Mouse (Mus musculus): ENCODE measurements around the gene Yeats2. TPM values are rescaled to one million over a fixed set of nuclear protein-coding genes. Genes with fewer than 3 reads are reported as not detected.

Gene Yeats2
- 16.0 and 19.6 TPM in 2 replicates for polyA plus RNA-seq (2015; fragmentation: Nextera tagmentation; extraction: Ambion mirVana)

- Histone ChIP-seq H3K36me3 (peaks cover 16% of the 10 kb centered on the region), H3K27ac (replicated peaks) (peak within 1 kb of the TSS; percentile 88), H3K4me1 (peaks cover 16% of the 10 kb centered on the region), H3K27me3 (replicated peaks) (no peaks in the 10 kb centered on the region), H3K9me3 (no peaks in the 10 kb centered on the region), H3K4me3 (peak within 1 kb of the TSS; percentile 74), H3K4me2 (peak within 1 kb of the TSS; percentile 85), H3K9ac (peak within 1 kb of the TSS; percentile 93)
- WGBS, result under 1% methylated on average over 67 of the region's 92 CpGs
- ATAC-seq (ENCODE audit: extremely low read depth, insufficient number of reproducible peaks, low FRiP score, low TSS enrichment), result peak; percentile 88
These were observed at the start of gene Yeats2 for GRCm38 (mm10) chr16:20140772-20141531. Gene Yeats2, plus strand, starts transcription at chr16:20141063.

- 75% methylated on average over 2 of the region's 2 CpGs for WGBS
- Histone ChIP-seq H3K9ac (no peak overlapping the region), H3K4me3 (no peak overlapping the region), H3K4me1 (peaks cover 23% of the 10 kb centered on the region), H3K36me3 (peaks cover 4% of the 10 kb centered on the region; the same call in 1 of the 2 replicates), H3K4me2 (no peak overlapping the region), H3K9me3 (no peaks in the 10 kb centered on the region), H3K27me3 (replicated peaks) (no peaks in the 10 kb centered on the region), H3K27ac (replicated peaks) (no peak overlapping the region)
- no peak for ATAC-seq (ENCODE audit: extremely low read depth, insufficient number of reproducible peaks, low FRiP score, low TSS enrichment)
These were observed 44.9 kb upstream of the Yeats2 start for GRCm38 (mm10) chr16:20095966-20096365.

- WGBS, result 2% methylated on average over 29 of the region's 29 CpGs
- peaks cover 6% of the 10 kb centered on the region for H3K36me3 ChIP-seq
These were observed 43.7 kb upstream of the Yeats2 start, which contains the start of gene Klhl24 for GRCm38 (mm10) chr16:20097069-20097710. Gene Klhl24, plus strand, starts transcription at chr16:20097542.

GRCm38 (mm10) chr16:20097711-20098374 lies 43.0 kb upstream of the Yeats2 start:
- H3K36me3 ChIP-seq, result peaks cover 12% of the 10 kb centered on the region
- peak; percentile 90 for ATAC-seq (ENCODE audit: extremely low read depth, insufficient number of reproducible peaks, low FRiP score, low TSS enrichment)
- peak overlapping the region; percentile 99 for H3K9ac ChIP-seq
- peak overlapping the region; percentile 100 for H3K27ac ChIP-seq (replicated peaks)
- no peaks in the 10 kb centered on the region for H3K9me3 ChIP-seq
- H3K4me3 ChIP-seq, result peak overlapping the region; percentile 98
- H3K4me2 ChIP-seq, result peak overlapping the region; percentile 69
- no peaks in the 10 kb centered on the region for H3K27me3 ChIP-seq (replicated peaks)
- peaks cover 16% of the 10 kb centered on the region for H3K4me1 ChIP-seq
- WGBS, result under 1% methylated on average over 60 of the region's 61 CpGs

More at GRCm38 (mm10) chr16:20097069-20097710, 43.7 kb upstream of the Yeats2 start, which contains the start of gene Klhl24:
- Histone ChIP-seq H3K9me3 (no peaks in the 10 kb centered on the region), H3K27me3 (replicated peaks) (no peaks in the 10 kb centered on the region), H3K27ac (replicated peaks) (peak within 1 kb of the TSS; percentile 100), H3K4me1 (peaks cover 16% of the 10 kb centered on the region), H3K9ac (peak within 1 kb of the TSS; percentile 99), H3K4me2 (peak within 1 kb of the TSS; percentile 69), H3K4me3 (peak within 1 kb of the TSS; percentile 98)
- peak; percentile 89 for ATAC-seq (ENCODE audit: extremely low read depth, insufficient number of reproducible peaks, low FRiP score, low TSS enrichment)

GRCm38 (mm10) chr16:20098375-20098727 lies 42.5 kb upstream of the Yeats2 start:
- H3K36me3 ChIP-seq, result peaks cover 17% of the 10 kb centered on the region
- peaks cover 16% of the 10 kb centered on the region for H3K4me1 ChIP-seq
- H3K27me3 ChIP-seq (replicated peaks), result no peaks in the 10 kb centered on the region
- peak overlapping the region; percentile 99 for H3K9ac ChIP-seq
- H3K9me3 ChIP-seq, result peaks cover 3% of the 10 kb centered on the region
- H3K4me3 ChIP-seq, result peak overlapping the region; percentile 98
- H3K4me2 ChIP-seq, result peak overlapping the region; percentile 69
- 6% methylated on average over 4 of the region's 4 CpGs for WGBS
- ATAC-seq (ENCODE audit: extremely low read depth, insufficient number of reproducible peaks, low FRiP score, low TSS enrichment), result no peak
- H3K27ac ChIP-seq (replicated peaks), result peak overlapping the region; percentile 100

GRCm38 (mm10) chr16:20098866-20099629 lies 41.8 kb upstream of the Yeats2 start:
- H3K4me2 ChIP-seq, result peak overlapping the region; percentile 69
- H3K9me3 ChIP-seq, result peaks cover 10% of the 10 kb centered on the region
- H3K27me3 ChIP-seq (replicated peaks), result no peaks in the 10 kb centered on the region
- peaks cover 16% of the 10 kb centered on the region for H3K4me1 ChIP-seq
- ATAC-seq (ENCODE audit: extremely low read depth, insufficient number of reproducible peaks, low FRiP score, low TSS enrichment), result no peak
- H3K27ac ChIP-seq (replicated peaks), result peak overlapping the region; percentile 100; the same call in 1 of the 2 replicates
- H3K36me3 ChIP-seq, result peaks cover 24% of the 10 kb centered on the region
- H3K9ac ChIP-seq, result peak overlapping the region; percentile 99; the same call in 1 of the 2 replicates
- peak overlapping the region; percentile 98 for H3K4me3 ChIP-seq
- 89% methylated on average over 6 of the region's 6 CpGs for WGBS

GRCm38 (mm10) chr16:20106996-20107395 lies 33.9 kb upstream of the Yeats2 start:
- H3K36me3 ChIP-seq, result peaks cover 93% of the 10 kb centered on the region
- ATAC-seq (ENCODE audit: extremely low read depth, insufficient number of reproducible peaks, low FRiP score, low TSS enrichment), result no peak
- WGBS, result 82% methylated on average over 8 of the region's 8 CpGs
- H3K4me3 ChIP-seq, result no peak overlapping the region
- no peak overlapping the region for H3K27ac ChIP-seq (replicated peaks)
- H3K4me2 ChIP-seq, result no peak overlapping the region
- peaks cover 19% of the 10 kb centered on the region for H3K9me3 ChIP-seq
- H3K9ac ChIP-seq, result no peak overlapping the region
- H3K27me3 ChIP-seq (replicated peaks), result no peaks in the 10 kb centered on the region
- no peaks in the 10 kb centered on the region; the same call in 1 of the 2 replicates for H3K4me1 ChIP-seq

- Histone ChIP-seq H3K4me1 (no peaks in the 10 kb centered on the region; the same call in 1 of the 2 replicates), H3K27ac (replicated peaks) (no peak overlapping the region), H3K4me3 (no peak overlapping the region), H3K36me3 (peaks cover 90% of the 10 kb centered on the region), H3K4me2 (no peak overlapping the region), H3K27me3 (replicated peaks) (no peaks in the 10 kb centered on the region), H3K9me3 (peaks cover 9% of the 10 kb centered on the region), H3K9ac (no peak overlapping the region)
- no peak for ATAC-seq (ENCODE audit: extremely low read depth, insufficient number of reproducible peaks, low FRiP score, low TSS enrichment)
- 84% methylated on average over 6 of the region's 6 CpGs for WGBS
These were observed 31.9 kb upstream of the Yeats2 start for GRCm38 (mm10) chr16:20108961-20109360.

- WGBS, result 70% methylated on average over 2 of the region's 2 CpGs
These were observed 28.2 kb upstream of the Yeats2 start for GRCm38 (mm10) chr16:20112649-20113048.

GRCm38 (mm10) chr16:20116069-20116468 lies 24.8 kb upstream of the Yeats2 start:
- Histone ChIP-seq H3K4me1 (no peaks in the 10 kb centered on the region), H3K9me3 (no peaks in the 10 kb centered on the region), H3K36me3 (peaks cover 86% of the 10 kb centered on the region), H3K27me3 (replicated peaks) (no peaks in the 10 kb centered on the region), H3K9ac (no peak overlapping the region), H3K27ac (replicated peaks) (no peak overlapping the region), H3K4me2 (no peak overlapping the region), H3K4me3 (no peak overlapping the region)
- no peak for ATAC-seq (ENCODE audit: extremely low read depth, insufficient number of reproducible peaks, low FRiP score, low TSS enrichment)
- WGBS, result 64% methylated on average over 4 of the region's 4 CpGs

More at GRCm38 (mm10) chr16:20112649-20113048, 28.2 kb upstream of the Yeats2 start:
- Histone ChIP-seq H3K36me3 (peaks cover 86% of the 10 kb centered on the region), H3K4me2 (no peak overlapping the region), H3K27me3 (replicated peaks) (no peaks in the 10 kb centered on the region), H3K9ac (no peak overlapping the region), H3K9me3 (peaks cover 7% of the 10 kb centered on the region; the same call in 1 of the 2 replicates), H3K27ac (replicated peaks) (no peak overlapping the region), H3K4me1 (no peaks in the 10 kb centered on the region), H3K4me3 (no peak overlapping the region)
- ATAC-seq (ENCODE audit: extremely low read depth, insufficient number of reproducible peaks, low FRiP score, low TSS enrichment), result no peak
